Mouse (Mus musculus): ENCODE measurements around the gene Galnt2. TPM values are rescaled to one million over a fixed set of nuclear protein-coding genes. Genes with fewer than 3 reads are reported as not detected.

Galnt2 gene
- polyA plus RNA-seq, 1 experiment from 2014 or later = 54.2 TPM

- Histone ChIP-seq H3K4me3 (no peak overlapping the region), H3K27me3 (no peaks in the 10 kb centered on the region), H3K36me3 (no peaks in the 10 kb centered on the region), H3K9ac (replicated peaks) (no peak overlapping the region), H3K4me2 (replicated peaks) (no peak overlapping the region), H3K27ac (replicated peaks) (no peak overlapping the region), H3K9me3 (no peaks in the 10 kb centered on the region), H3K4me1 (peaks cover 7% of the 10 kb centered on the region; the same call in 1 of the 2 replicates)
- 69% methylated on average over 7 of the region's 7 CpGs for WGBS
- no peak for ATAC-seq (replicated peaks)
These were observed 160.0 kb downstream of the Galnt2 start for GRCm38 (mm10) chr8:124391191-124391590.

- H3K4me1 ChIP-seq = 0 out of 2 replicates have a peak, but pooled peaks cover 2% of the 10 kb centered on the region
- no peaks in the 10 kb centered on the region for H3K9me3 ChIP-seq
- H3K9ac ChIP-seq (replicated peaks) = no peak overlapping the region
- H3K27ac ChIP-seq (replicated peaks) = no peak overlapping the region
- ATAC-seq (replicated peaks) = no peak
- H3K27me3 ChIP-seq = no peaks in the 10 kb centered on the region
- 51% methylated on average over 10 of the region's 10 CpGs for WGBS
- no peak overlapping the region for H3K4me3 ChIP-seq
- H3K4me2 ChIP-seq (replicated peaks) = no peak overlapping the region
- no peaks in the 10 kb centered on the region for H3K36me3 ChIP-seq
These were observed 161.3 kb downstream of the Galnt2 start for GRCm38 (mm10) chr8:124392271-124393012.

- H3K36me3 ChIP-seq = no peaks in the 10 kb centered on the region
- peaks cover 2% of the 10 kb centered on the region; the same call in 1 of the 2 replicates for H3K4me1 ChIP-seq
- ATAC-seq (replicated peaks) = no peak
- H3K27ac ChIP-seq (replicated peaks) = no peak overlapping the region
- H3K4me3 ChIP-seq = no peak overlapping the region
- H3K9me3 ChIP-seq = no peaks in the 10 kb centered on the region
- H3K27me3 ChIP-seq = no peaks in the 10 kb centered on the region
- H3K4me2 ChIP-seq (replicated peaks) = no peak overlapping the region
- WGBS = 85% methylated on average over 5 of the region's 5 CpGs
- no peak overlapping the region for H3K9ac ChIP-seq (replicated peaks)
These were observed 161.8 kb downstream of the Galnt2 start for GRCm38 (mm10) chr8:124393013-124393412.

- Histone ChIP-seq H3K27me3 (no peaks in the 10 kb centered on the region), H3K36me3 (no peaks in the 10 kb centered on the region), H3K9ac (replicated peaks) (no peak overlapping the region), H3K27ac (replicated peaks) (no peak overlapping the region), H3K4me1 (peaks cover 4% of the 10 kb centered on the region; the same call in 1 of the 2 replicates), H3K9me3 (no peaks in the 10 kb centered on the region), H3K4me3 (no peak overlapping the region), H3K4me2 (replicated peaks) (no peak overlapping the region)
- ATAC-seq (replicated peaks) = no peak
- 87% methylated on average over 4 of the region's 4 CpGs for WGBS
These were observed 162.7 kb downstream of the Galnt2 start for GRCm38 (mm10) chr8:124393927-124394326.

- no peaks in the 10 kb centered on the region for H3K9me3 ChIP-seq
- 86% methylated on average over 7 of the region's 7 CpGs for WGBS
- no peak overlapping the region for H3K4me3 ChIP-seq
- H3K4me2 ChIP-seq (replicated peaks) = no peak overlapping the region
- no peak overlapping the region for H3K27ac ChIP-seq (replicated peaks)
- H3K27me3 ChIP-seq = no peaks in the 10 kb centered on the region
- H3K9ac ChIP-seq (replicated peaks) = no peak overlapping the region
- peaks cover 5% of the 10 kb centered on the region; the same call in 1 of the 2 replicates for H3K4me1 ChIP-seq
- no peaks in the 10 kb centered on the region for H3K36me3 ChIP-seq
- no peak for ATAC-seq (replicated peaks)
These were observed 163.8 kb downstream of the Galnt2 start for GRCm38 (mm10) chr8:124394951-124395350.

Other genes with a start within 250 kb of the Galnt2 start
- 10.6 and 10.7 TPM in 2 replicates for gene Abcb10, start 248.3 kb upstream of the Galnt2 start, polyA plus RNA-seq (2015; fragmentation: Nextera tagmentation; extraction: Ambion mirVana)
- 30.5 and 31.4 TPM in 2 replicates for gene Taf5l, start 210.0 kb upstream of the Galnt2 start, polyA plus RNA-seq (2015; fragmentation: Nextera tagmentation; extraction: Ambion mirVana)
- 3.7 and 3.8 TPM in 2 replicates for gene Urb2, start 209.9 kb upstream of the Galnt2 start, polyA plus RNA-seq (2015; fragmentation: Nextera tagmentation; extraction: Ambion mirVana)
- gene Pgbd5, start 208.3 kb downstream of the Galnt2 start, polyA plus RNA-seq (2015; fragmentation: Nextera tagmentation; extraction: Ambion mirVana) = 9.9 and 10.0 TPM in 2 replicates